In the genomic region with DNA sequence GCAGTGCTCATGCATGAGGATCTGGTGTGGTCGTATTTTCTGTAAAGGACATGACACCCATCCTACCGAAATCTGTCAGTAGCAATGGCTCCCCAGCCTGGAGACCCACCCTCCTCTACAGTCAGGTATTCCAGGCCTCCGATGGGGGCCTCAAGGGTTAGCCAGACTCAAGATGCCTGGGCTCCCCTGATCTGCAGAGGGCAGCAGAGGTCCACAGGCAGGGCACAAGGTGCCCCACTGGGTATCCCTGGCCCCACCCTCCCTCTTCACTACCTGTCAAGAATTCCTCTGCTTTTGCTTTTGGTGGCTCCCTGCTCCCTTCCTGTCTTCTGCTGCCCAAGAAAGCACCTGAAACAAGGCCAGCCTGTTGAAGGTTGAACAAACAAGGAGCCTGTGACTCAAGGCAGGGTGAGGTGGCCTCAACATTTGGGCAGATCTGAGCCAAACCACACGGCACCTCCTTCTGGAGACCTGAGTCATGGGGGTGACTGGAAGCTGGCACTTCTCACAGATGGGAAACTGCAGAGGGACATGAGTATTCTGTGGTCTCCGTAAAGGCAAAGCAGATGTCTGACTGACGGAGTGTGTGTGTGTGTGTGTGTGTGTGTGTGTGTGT, we compare ENCODE assay signal across 12 mouse cellular contexts. TPM values are rescaled to one million over a fixed set of nuclear protein-coding genes. Genes with fewer than 3 reads are reported as not detected.
A peak's percentile ranks its signal among the peaks of the same experiment; 100 is the strongest.
DNase-seq lines count a peak whose midpoint lies in the region; ATAC-seq and TF ChIP-seq lines count a peak whose summit lies in the region.
"Had no signal": no experiment of that assay in that cellular context is flagged by ENCODE, and none has a peak within 500 bp of the region (broad histone marks: within the 10 kb centered on the region; RNA-seq: fewer than 3 reads in every experiment).

No protein-coding gene starts in this region.

- no peak for DNase-seq in kidney, postnatal 0 days (ENCODE audit: low spot score)
- DNase-seq in 416B (ENCODE audit: low read depth): peak; percentile 62
- DNase-seq in adrenal gland, adult 2 months: peak; percentile 76
- no peak for DNase-seq in lung, embryonic 14.5 days
- DNase-seq in testis, postnatal 10 days (ENCODE audit: low spot score): no peak
- DNase-seq in kidney, postnatal 25 days: no peak
- no peak for DNase-seq in cerebellum, postnatal 10 days
- DNase-seq: liver had no signal

- H3K9me3 ChIP-seq in kidney, postnatal 0 days (replicated peaks; ENCODE audit: low read length): no peaks in the 10 kb centered on the region
- no peaks in the 10 kb centered on the region for H3K9me3 ChIP-seq in kidney, embryonic 16.5 days (ENCODE audit: low read length)
- H3K9me3 ChIP-seq in lung, embryonic 14.5 days (ENCODE audit: low read depth, low read length): no peaks in the 10 kb centered on the region
- H3K9me3 ChIP-seq: heart, embryonic 12.5 days; kidney, embryonic 15.5 days had no signal

- no peak overlapping the region for H3K27ac ChIP-seq in kidney, postnatal 0 days
- H3K27ac ChIP-seq in kidney, embryonic 16.5 days (ENCODE audit: low read length): no peak overlapping the region
- H3K27ac ChIP-seq in lung, embryonic 14.5 days (ENCODE audit: low read depth): no peak overlapping the region
- H3K27ac ChIP-seq: hindbrain, embryonic 14.5 days; kidney, embryonic 15.5 days had no signal

- no peak overlapping the region for H3K9ac ChIP-seq in kidney, postnatal 0 days (ENCODE audit: low read depth, low read length)
- H3K9ac ChIP-seq in kidney, embryonic 16.5 days (replicated peaks; ENCODE audit: low read length): no peak overlapping the region
- no peak overlapping the region for H3K9ac ChIP-seq in lung, embryonic 14.5 days
- H3K9ac ChIP-seq: heart, embryonic 12.5 days; hindbrain, embryonic 14.5 days; kidney, embryonic 15.5 days had no signal

- no peak for ATAC-seq in kidney, postnatal 0 days (replicated peaks; ENCODE audit: low FRiP score, low read depth)
- no peak for ATAC-seq in kidney, embryonic 16.5 days (ENCODE audit: low FRiP score, low TSS enrichment)
- no peak for ATAC-seq in lung, embryonic 14.5 days (ENCODE audit: insufficient read depth)

- H3K4me3 ChIP-seq in kidney, postnatal 0 days (replicated peaks; ENCODE audit: low read depth, low read length): no peak overlapping the region
- no peak overlapping the region for H3K4me3 ChIP-seq in kidney, embryonic 16.5 days (ENCODE audit: low read length)
- no peak overlapping the region for H3K4me3 ChIP-seq in lung, embryonic 14.5 days (ENCODE audit: low read depth, low read length)
- H3K4me3 ChIP-seq: heart, embryonic 12.5 days; kidney, embryonic 15.5 days had no signal

- no peaks in the 10 kb centered on the region for H3K36me3 ChIP-seq in kidney, postnatal 0 days (ENCODE audit: insufficient read depth, low read length)
- no peaks in the 10 kb centered on the region for H3K36me3 ChIP-seq in kidney, embryonic 16.5 days (ENCODE audit: insufficient read depth, low read length)
- H3K36me3 ChIP-seq in lung, embryonic 14.5 days (ENCODE audit: insufficient read depth): no peaks in the 10 kb centered on the region
- H3K36me3 ChIP-seq: heart, embryonic 12.5 days; kidney, embryonic 15.5 days had no signal

- no peaks in the 10 kb centered on the region for H3K27me3 ChIP-seq in kidney, postnatal 0 days (ENCODE audit: insufficient read depth, low read length)
- no peaks in the 10 kb centered on the region; the same call in 1 of the 2 replicates for H3K27me3 ChIP-seq in kidney, embryonic 16.5 days (ENCODE audit: insufficient read depth, low read length)
- no peaks in the 10 kb centered on the region for H3K27me3 ChIP-seq in lung, embryonic 14.5 days (ENCODE audit: insufficient read depth, low read length)
- H3K27me3 ChIP-seq: heart, embryonic 12.5 days; kidney, embryonic 15.5 days had no signal

- no peaks in the 10 kb centered on the region for H3K4me1 ChIP-seq in kidney, postnatal 0 days (replicated peaks; ENCODE audit: insufficient read depth, low read length)
- H3K4me1 ChIP-seq in kidney, embryonic 16.5 days (ENCODE audit: insufficient read depth, low read length): no peaks in the 10 kb centered on the region
- peaks cover 4% of the 10 kb centered on the region; the same call in 1 of the 2 replicates for H3K4me1 ChIP-seq in lung, embryonic 14.5 days (ENCODE audit: insufficient read depth)

- peak; percentile 25; the same call in 1 of the 2 replicates for TF ChIP-seq CTCF in kidney, postnatal 0 days (IDR thresholded peaks at IDR 0.05; ENCODE audit: low read depth)
- peak; percentile 27 for TF ChIP-seq CTCF in lung, embryonic 14.5 days (IDR thresholded peaks at IDR 0.05; ENCODE audit: low read depth)

- H3K4me2 ChIP-seq in kidney, postnatal 0 days (ENCODE audit: low read length): no peak overlapping the region
- H3K4me2 ChIP-seq in kidney, embryonic 16.5 days (replicated peaks; ENCODE audit: low read depth, low read length): no peak overlapping the region
- no peak overlapping the region for H3K4me2 ChIP-seq in lung, embryonic 14.5 days
- H3K4me2 ChIP-seq: heart, embryonic 12.5 days; hindbrain, embryonic 14.5 days; kidney, embryonic 15.5 days had no signal

- WGBS in kidney, postnatal 0 days: 68% methylated on average over 6 of the region's 6 CpGs
- 78% methylated on average over 6 of the region's 6 CpGs for WGBS in kidney, embryonic 16.5 days
- WGBS in lung, embryonic 14.5 days: 63% methylated on average over 6 of the region's 6 CpGs

RNA-seq across cellular contexts. Expression of a gene that starts 30.7 kb away (rescaled TPM):
- 105 and 114 TPM in 2 replicates for polyA plus RNA-seq in kidney, postnatal 0 days (2015; fragmentation: Nextera tagmentation; extraction: Ambion mirVana)
- 149 and 152 TPM in 2 replicates for polyA plus RNA-seq in kidney, embryonic 16.5 days (2015; fragmentation: Nextera tagmentation; extraction: Ambion mirVana)
- total RNA-seq in adrenal gland, adult 2 months (2021): 10 to 100 TPM; 76.1 to 87.7 TPM
- polyA plus RNA-seq in adrenal gland, adult 2 months (2012; rRNA removed): 25.8 and 28.5 TPM in 2 replicates
- 157 and 163 TPM in 2 replicates for polyA plus RNA-seq in lung, embryonic 14.5 days (2014; fragmentation: Nextera tagmentation; extraction: Ambion mirVana)

Comparison
In these comparisons a context has a peak if more than half of its experiments do, and no peak if none do; other contexts are left out.
1. DNase-seq: peak in 416B (single experiment) and adrenal gland, adult 2 months (single experiment); none in kidney, postnatal 0 days (single experiment), lung, embryonic 14.5 days (single experiment), testis, postnatal 10 days (single experiment), kidney, postnatal 25 days (0 of 2) and cerebellum, postnatal 10 days (0 of 2).